Mouse (Mus musculus): ENCODE results near the gene Inpp5f.
"Not testable (repeated sequence)": the region's sequence is repeated elsewhere in the genome, so short reads cannot be mapped to it uniquely, and the experiment has no call there.

The Inpp5f gene

DNA sequence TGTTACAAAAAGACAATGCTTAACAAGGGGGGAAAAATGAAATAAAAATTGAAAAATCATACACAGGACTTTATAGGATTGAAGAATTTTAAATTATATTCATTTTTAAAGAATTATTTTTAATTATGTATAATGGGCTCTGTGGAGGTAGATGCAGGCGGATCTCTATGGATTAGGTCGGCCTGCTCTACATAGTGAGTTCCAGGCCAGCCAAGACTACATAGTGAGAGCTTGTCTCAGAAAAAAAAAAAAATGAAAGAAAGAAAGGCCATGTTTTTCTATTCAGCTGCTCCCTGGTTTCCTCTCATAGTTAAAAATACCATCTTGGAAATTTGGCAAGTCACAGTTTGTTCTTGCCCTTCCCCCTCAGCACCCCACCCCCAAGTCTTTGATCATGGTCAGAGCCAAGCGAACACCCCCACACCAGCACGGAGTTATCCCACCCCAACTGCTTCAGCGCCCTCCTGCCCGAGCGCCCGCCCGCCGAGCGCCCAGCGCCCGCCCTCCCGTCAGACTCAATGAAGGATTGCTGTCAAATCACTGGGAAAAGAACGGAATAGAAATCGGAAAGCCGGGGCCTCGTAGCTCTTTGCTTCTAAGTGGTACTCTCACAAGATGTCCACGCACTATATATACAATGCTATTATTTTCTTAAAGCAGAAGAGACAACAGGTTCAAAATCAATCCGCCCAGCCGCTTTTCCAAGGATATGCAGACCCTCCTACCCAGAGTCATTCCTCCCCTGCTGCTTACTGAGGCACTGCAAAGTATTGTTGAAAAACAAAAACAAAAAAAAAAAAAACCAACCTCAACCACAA is 18.8 kb upstream of the Inpp5f start:
- DNase-seq (ENCODE audit: low read depth, low spot score), result no peak

DNA sequence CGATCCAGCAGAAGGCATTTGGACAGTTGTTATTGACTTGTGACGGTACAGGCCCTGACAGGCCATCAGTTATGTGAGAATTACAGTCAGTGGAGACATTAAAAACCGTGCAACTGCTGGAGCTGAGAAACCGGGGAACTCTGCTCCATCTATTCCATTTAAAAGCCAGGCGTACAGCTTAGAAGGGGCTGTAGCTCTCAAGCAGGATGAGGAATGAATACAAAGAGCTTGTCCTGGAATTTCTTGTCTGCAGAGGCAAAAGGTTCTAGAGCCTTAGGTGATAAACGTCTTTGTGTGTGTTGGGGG is 18.2 kb upstream of the Inpp5f start:
- no peak for DNase-seq (ENCODE audit: low read depth, low spot score)

- no peak for DNase-seq (ENCODE audit: low read depth, low spot score)
Measured at GRCm38 (mm10) chr7:128596274-128596673, 14.9 kb upstream of the Inpp5f start.

- DNase-seq (ENCODE audit: low read depth, low spot score), result no peak
Measured at GRCm38 (mm10) chr7:128599072-128599471, 12.1 kb upstream of the Inpp5f start.

DNA sequence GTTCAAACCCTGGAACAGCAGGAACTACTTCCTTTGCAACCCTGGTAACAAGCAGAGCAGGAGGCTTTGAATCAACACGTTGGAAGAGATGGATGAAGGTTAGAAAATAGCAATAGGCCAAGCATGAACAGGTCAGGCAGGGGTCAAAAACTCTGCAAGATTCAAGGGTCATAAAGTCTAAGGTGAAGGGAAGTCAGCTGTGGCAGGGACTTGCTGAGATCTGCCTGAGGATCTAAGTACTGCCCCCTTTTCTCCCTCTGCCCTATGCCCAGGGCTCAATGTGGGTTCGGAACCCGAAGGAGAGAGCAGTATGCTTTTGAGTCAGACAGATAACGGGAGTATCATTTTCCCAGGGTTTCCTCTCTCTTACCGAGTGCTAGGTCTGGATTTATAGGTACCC is 9.3 kb upstream of the Inpp5f start:
- no peak for DNase-seq (ENCODE audit: low read depth, low spot score)

DNA sequence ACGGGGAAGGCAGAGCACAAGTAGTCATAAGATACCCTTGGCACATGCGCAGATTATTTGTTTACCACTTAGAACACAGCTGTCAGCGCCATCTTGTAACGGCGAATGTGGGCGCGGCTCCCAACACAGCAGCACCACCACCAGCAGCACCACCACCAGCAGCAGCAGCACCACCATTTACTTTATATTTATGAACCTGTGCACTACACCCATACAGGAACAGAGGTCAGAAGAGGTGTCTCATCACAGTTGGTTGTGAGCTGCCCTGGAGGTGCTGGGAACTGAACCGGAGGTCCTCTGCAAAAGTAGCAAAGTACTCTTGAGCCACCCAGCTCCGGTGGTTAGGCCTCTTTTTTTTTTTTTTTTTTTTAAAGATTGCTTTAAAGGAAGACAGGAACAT is 1.2 kb upstream of the Inpp5f start:
- not testable (repeated sequence) for DNase-seq (ENCODE audit: low read depth, low spot score)

DNA sequence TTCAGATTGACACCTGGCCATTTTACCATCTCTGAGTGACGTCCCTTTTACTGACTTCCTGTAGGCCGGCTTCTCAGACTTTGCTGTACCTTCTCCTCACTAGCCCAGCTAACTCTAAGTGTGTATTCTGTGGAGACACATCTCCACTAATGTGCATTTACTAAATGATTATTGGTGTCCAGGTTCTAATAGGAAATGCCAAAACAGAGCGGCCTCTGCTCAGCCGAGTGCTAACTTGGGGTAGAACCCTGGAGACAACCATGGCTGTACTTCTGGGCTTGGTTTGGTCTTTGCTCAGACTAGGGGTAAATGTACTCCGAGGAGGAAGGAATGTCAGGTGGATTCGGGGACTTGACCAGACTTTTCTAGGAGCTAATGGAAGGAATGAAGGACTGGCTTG is 638 bp upstream of the Inpp5f start:
- no peak for DNase-seq (ENCODE audit: low read depth, low spot score)

GRCm38 (mm10) chr7:128611799-128612411 is 777 bp downstream of the Inpp5f start:
- DNase-seq (ENCODE audit: low read depth, low spot score), result no peak

DNA sequence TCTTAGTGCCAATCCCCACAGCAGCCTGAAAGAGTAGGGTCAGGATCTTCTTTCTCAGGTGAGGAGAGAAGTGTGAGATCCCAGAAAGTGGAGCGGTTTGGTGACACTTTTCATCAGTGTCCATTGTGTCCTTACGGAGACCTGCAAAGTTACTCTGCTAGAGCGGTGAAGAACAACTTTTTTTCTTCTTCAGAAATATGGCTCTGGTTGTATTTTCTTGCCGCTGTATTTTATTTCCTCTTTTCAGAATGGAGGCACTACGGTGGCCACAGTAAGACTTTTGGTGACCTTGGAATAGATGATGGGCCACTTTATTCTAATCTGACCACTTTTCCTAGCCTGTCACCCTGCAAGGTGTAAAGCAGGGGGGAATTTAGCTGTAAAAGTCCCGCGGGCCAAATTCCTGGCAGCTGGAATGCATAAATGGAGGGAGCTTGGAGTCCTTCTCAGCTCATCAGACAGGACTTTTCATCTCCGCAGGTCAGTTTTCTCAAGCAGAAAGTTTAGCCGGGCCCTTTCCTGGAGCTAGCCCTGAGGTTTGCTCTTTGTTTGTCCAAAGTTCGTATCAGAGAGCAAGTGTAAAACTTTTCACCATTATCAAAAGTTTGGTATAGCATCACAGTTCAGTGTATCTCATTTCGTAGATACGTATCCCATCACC is 1.5 kb downstream of the Inpp5f start:
- DNase-seq (ENCODE audit: low read depth, low spot score), result no peak

GRCm38 (mm10) chr7:128613578-128613977 is 2.5 kb downstream of the Inpp5f start:
- no peak for DNase-seq (ENCODE audit: low read depth, low spot score)

DNA sequence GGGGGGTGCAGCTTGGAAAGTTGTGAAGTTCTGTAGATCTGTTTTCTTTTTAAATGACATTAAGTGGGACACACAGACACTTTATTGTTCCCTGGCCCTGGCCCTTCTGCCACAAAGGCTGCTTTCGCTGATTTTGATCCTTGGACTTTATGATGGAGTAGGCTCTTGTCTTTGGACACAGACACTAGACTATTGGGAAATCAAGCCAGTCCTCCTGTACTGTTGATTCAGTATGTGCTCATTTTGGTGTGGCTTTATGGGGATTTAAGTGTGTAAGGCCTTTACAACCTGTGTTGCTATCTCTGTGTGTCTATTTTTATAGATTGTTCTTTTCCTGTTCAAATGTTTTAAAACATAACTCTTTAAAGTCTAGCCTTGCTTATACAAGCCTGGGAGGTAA is 6.5 kb downstream of the Inpp5f start:
- DNase-seq (ENCODE audit: low read depth, low spot score), result no peak

- no peak for DNase-seq (ENCODE audit: low read depth, low spot score)
Measured at GRCm38 (mm10) chr7:128620178-128620577, 9.1 kb downstream of the Inpp5f start.

GRCm38 (mm10) chr7:128622266-128622961 is 11.3 kb downstream of the Inpp5f start:
- peak; percentile 18 for DNase-seq (ENCODE audit: low read depth, low spot score)

GRCm38 (mm10) chr7:128622994-128623393 is 11.9 kb downstream of the Inpp5f start:
- DNase-seq (ENCODE audit: low read depth, low spot score), result no peak

DNA sequence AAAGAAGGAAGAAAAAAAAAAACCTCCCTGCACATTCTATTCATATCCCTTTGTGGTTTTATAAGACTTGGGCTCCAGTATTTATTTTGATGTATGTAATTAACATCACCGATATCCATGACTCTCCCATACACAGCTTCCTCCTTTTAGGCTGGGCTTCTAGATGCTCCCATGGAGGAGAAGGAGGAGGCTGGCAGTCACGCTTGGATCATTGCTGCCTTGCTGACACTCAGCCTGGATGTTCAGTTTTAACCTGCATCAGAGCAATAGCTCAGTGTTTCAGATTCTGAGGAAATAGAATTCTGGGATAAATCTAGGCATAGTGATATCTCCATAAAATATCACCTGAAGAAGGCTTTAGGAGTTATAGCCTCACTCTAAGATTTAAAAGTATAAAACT is 14.3 kb downstream of the Inpp5f start:
- DNase-seq (ENCODE audit: low read depth, low spot score), result no peak

GRCm38 (mm10) chr7:128626601-128627000 is 15.5 kb downstream of the Inpp5f start:
- no peak for DNase-seq (ENCODE audit: low read depth, low spot score)

DNA sequence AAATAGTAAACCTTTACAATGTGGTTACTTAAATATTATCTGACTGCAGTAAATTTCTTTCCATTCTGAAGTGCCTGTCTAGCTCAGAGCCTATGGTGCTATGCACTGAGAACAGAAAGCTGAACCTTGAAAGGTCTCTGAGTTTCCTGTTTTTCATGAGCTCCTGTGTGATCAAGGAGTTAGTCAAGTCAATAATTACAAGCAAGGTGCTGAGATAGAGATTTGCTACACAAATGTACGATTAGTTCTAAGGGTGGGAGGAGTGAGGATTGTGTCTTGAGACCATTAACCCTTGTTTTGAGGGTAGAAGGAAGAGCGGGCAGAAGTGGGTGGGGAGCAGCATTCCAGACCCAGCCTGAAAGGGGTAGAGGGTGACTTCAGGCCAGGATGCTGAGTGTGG is 16.1 kb downstream of the Inpp5f start:
- DNase-seq (ENCODE audit: low read depth, low spot score), result no peak

GRCm38 (mm10) chr7:128627723-128628122 is 16.6 kb downstream of the Inpp5f start:
- DNase-seq (ENCODE audit: low read depth, low spot score), result no peak

DNA sequence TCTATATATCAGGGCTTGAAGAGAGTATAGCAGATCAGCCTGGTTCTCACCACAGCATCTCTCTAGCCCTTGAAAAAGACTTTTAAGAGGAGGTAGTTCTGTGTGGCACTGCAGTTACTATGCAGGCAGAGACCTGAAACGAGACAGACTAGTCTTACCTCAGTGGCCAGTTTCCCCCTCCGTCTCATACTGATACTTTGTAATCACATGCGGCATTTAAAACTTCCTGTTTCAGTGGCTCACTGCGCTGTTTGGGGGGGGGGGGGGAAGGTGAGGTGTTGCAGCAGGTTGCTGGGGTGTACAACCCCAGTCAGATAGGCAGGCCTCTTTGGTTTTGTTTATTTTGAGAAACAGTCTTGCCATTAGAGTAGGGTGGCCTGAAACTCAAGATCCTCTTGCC is 22.0 kb downstream of the Inpp5f start:
- DNase-seq (ENCODE audit: low read depth, low spot score), result no peak

- DNase-seq (ENCODE audit: low read depth, low spot score), result no peak
Measured at GRCm38 (mm10) chr7:128639925-128640485, 28.9 kb downstream of the Inpp5f start.

DNA sequence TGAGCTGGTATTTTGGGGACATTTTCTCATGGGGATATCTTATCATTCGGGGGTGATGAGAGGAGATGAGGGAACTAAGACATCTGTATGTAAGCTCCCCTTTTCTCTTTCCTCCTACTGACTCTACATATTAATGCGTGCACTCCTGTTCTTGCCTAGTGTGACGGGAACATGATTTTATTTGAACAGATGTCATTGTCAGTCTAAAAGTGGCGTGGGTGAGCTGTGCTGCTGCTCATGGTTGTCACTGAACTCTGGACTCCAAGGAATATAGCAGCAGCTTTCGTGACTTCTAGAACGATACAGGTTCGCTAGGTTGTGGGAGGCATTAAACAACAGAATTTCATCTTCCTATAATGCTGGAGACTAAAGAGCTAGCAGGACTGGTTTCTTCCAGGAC is 30.4 kb downstream of the Inpp5f start:
- DNase-seq (ENCODE audit: low read depth, low spot score), result no peak

DNA sequence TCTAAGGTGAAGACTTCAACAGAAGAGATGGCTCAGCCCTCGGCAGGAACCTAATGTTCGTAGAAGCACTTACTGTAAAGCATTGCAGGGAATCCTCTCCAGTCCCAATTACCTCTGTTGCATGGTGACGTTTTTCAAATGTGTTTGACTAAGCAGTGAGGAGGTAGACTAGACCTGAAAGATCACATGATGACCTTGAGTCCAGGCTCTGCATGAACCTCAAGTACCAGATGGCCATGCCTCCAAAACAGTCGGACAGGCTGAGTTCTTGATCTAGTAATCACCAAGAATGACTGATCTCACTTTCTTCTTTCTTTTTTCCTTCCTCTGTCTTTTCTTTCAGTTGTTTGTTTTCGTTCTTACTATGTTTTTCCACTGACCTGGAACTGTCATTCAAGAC is 31.3 kb downstream of the Inpp5f start:
- no peak for DNase-seq (ENCODE audit: low read depth, low spot score)

Measured in R1 (cell line).